Mouse (Mus musculus) small intestine, adult 10 weeks (tissue): ENCODE results near the gene Klf11. TPM values are rescaled to one million over a fixed set of nuclear protein-coding genes. Genes with fewer than 3 reads are reported as not detected.

Experiments used
- polyA plus RNA-seq: library from polyadenylated mRNA; stranded (reverse); fragments of 350-450 nt; fragmentation: Illumina TruSeq; extraction: RNeasy Lipid Tissue Mini Kit (QIAGEN cat#74804); gene quantifications from one replicate; pipeline ENCODE4 v1.2.3, GENCODE M21; 2014; ENCODE audit warnings: low replicate concordance

Gene Klf11
- 5.9 TPM for polyA plus RNA-seq

DNA sequence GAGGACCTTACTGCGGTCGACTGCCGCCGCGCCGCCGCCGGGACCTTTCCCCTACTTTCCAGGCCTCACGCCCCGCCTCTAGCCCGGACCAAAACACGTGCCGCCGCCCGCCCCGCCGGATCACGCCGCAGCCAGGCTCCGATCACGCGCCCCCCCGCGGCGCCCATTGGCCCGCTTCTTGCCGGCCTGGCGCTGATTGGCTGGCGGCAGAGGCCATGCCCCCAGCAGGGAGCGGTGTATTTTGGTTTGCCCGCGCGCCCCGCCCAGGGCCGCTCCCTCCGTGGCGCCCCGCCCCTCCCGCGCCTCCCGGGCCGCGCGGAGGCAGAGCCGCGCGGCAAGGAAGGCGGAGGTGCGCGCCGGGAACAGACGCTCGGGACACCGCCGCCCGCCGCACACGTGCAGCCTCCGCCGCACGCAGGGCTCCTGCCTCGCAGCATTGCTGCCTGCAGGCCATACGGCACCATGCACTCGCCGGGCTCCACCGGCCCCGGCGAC lies at the start of gene Klf11:
TSS of gene Klf11 (plus strand) at position 212 of the 495 bp plus-strand sequence.

DNA sequence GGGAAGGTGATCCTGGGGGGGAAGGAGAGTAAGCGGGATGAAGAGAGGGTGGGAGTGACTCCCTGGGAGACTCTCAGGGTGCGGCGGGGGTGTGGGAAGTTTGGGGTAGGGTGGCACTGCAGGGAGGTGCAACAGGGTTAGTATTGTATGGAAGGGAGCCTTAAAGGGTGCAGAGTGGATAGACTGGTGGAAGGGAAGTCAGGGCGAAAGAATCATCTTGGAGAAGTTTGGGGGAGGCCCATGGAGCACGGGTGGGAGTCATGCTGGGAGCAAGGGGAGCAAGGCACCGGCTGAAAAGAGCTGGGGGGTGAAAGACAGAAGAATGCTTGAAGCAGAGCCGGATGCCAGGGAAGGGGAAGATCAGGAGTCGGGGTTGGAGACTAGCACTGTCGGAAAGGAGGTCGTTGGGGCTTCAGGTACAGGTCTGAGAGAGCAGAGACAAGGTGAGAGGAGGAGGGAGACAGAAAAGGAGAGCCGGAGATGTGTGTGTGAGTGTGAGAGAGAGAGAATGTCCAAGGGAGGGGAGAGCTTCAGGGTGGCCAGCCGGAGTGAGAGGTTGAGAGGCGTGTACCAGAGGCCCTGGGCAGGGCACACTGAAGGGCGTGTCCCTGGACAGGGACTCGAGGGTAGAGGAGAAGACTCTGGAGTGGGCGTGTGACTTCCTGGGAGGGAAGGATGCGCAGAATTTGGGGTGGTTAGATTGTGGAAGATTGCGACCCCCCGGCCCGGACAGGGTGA lies 30.4 kb downstream of the Klf11 start, which contains the start of gene Cys1:
TSS of gene Cys1 (minus strand) at position 528 of the 738 bp plus-strand sequence.

GRCm38 (mm10) chr12:24707954-24708823 lies 57.1 kb downstream of the Klf11 start, which contains the start of gene Rrm2:
Gene Rrm2 (plus strand): TSS chr12:24708241.

Other genes with a start within 250 kb of the Klf11 start
- 13.0 TPM for gene Taf1b, start 152.9 kb upstream of the Klf11 start, polyA plus RNA-seq
- gene Grhl1, start 79.0 kb upstream of the Klf11 start, polyA plus RNA-seq, result 0.78 TPM
- gene Cys1, start 30.5 kb downstream of the Klf11 start, polyA plus RNA-seq, result 0.48 TPM
- 33.6 TPM for gene Rrm2, start 57.0 kb downstream of the Klf11 start, polyA plus RNA-seq
- 1.0 TPM for gene Mboat2, start 179.6 kb downstream of the Klf11 start, polyA plus RNA-seq